Mouse (Mus musculus) left cerebral cortex, postnatal 36 days (tissue): ENCODE results near the gene Snrpc. TPM values are rescaled to one million over a fixed set of nuclear protein-coding genes. Genes with fewer than 3 reads are reported as not detected.
"Not testable (repeated sequence)": the region's sequence is repeated elsewhere in the genome, so short reads cannot be mapped to it uniquely, and the experiment has no call there.

ENCODE experiments used
- DNase-seq, 2 experiments: peaks; one replicate each; pipeline ENCODE4 v3.0.0; 2021 to 2022; ENCODE audit warnings: low spot score in 2 of 2, mixed read lengths in 1 of 2
- intact Hi-C: fragments of 180-260 bp; cut with DNase I; formaldehyde crosslinking; loops from one replicate; pipeline ENCODE4 v1.15.1; 2025
- total RNA-seq, 2 experiments: library from RNA; stranded (reverse); gene quantifications; 2 replicates each; pipeline ENCODE4 v1.2.3; 2021

Gene Snrpc
- total RNA-seq, result 10 to 100 TPM; 49.7 to 53.0 TPM

DNA sequence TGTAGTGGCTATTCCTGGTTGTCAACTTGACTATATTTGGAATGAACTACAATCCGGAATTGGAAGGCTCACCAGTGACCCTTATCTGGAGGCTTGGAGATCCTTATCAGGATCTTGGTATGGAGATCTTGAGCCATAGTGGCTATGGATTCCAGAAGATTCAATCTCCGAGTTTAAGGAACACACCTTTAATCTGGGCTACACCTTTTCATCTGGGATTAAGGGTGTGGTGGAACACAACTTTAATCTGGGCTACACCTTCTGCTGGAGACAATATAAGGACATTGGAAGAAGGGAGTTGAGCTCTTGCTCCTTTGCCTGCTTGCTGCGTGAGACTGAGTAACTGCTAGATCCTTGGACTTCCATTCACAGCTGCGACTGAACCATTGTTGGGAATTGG is at the start of gene Snrpc:
Gene Snrpc, plus strand, starts transcription at position 301 of the 400 bp plus-strand sequence.
- DNase-seq, intact Hi-C loops: not testable (repeated sequence)

DNA sequence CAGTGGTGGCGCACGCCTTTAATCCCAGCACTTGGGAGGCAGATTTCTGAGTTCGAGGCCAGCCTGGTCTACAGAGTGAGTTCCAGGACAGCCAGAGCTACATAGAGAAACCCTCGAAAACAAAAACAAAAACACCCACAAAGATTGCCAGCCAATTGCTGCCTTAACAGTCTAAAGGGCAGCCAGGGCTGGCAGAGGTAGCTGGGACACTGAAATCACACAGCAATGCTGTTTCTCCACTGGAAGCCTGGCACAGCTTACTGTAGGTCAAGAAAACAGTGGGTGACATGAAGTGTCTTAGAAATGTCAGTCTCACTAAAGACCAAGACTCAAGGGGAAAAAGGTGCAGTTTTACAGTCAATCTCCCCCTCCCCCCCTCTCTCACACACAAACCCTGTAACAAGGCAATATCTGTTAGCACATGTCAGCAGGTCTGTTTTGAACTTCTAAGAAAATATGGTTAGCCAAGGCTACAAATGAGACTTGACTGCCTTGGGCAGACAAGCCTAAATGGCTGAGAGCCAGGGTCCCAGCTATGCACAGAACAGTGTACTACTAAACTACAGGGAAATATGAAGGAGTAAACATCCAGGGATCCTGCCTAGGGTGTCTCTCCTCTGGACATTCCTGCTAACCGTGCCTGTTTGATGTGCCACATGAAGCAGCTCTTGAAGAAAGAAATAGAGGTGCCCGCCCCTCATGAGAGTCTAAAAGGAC is 49.3 kb upstream of the Snrpc start:
- intact Hi-C loops, result no loop called here
- DNase-seq, result no peak

GRCm38 (mm10) chr17:27790015-27790414 is 47.9 kb upstream of the Snrpc start:
- intact Hi-C loops, result no loop called here

GRCm38 (mm10) chr17:27790976-27791375 is 47.0 kb upstream of the Snrpc start:
- intact Hi-C loops, result no loop called here
- no peak for DNase-seq

More at GRCm38 (mm10) chr17:27790015-27790414, 47.9 kb upstream of the Snrpc start:
- no peak for DNase-seq

- DNase-seq, result no peak
- intact Hi-C loops, result no loop called here
These were observed 46.4 kb upstream of the Snrpc start for GRCm38 (mm10) chr17:27791556-27791955.

DNA sequence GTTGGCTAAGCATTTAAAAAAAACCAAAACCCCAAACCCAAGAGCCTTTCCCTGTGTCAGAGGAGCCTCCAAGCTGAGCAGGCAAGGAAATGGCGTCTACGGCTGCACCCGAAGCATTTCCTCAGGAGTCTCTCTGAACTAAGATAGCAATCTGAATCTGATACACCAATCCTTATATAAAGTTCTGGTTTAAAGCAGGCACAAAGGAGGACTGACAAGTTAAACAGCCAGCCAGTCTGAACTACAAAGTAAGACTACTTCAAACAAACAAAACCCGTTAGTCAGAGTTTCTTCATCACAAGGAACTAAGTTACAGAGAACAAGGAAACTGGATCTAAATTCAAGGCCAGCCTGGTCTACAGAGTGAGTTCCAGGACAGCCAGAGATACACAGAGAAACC is 45.4 kb upstream of the Snrpc start:
- intact Hi-C loops, result no loop called here
- DNase-seq, result no peak

- intact Hi-C loops, result no loop called here
These were observed 44.8 kb upstream of the Snrpc start for GRCm38 (mm10) chr17:27793144-27793543.

GRCm38 (mm10) chr17:27796780-27797179 is 41.2 kb upstream of the Snrpc start:
- intact Hi-C loops, result no loop called here
- peak; percentile 24 to 27 for DNase-seq

More at GRCm38 (mm10) chr17:27793144-27793543, 44.8 kb upstream of the Snrpc start:
- DNase-seq, result no peak

DNA sequence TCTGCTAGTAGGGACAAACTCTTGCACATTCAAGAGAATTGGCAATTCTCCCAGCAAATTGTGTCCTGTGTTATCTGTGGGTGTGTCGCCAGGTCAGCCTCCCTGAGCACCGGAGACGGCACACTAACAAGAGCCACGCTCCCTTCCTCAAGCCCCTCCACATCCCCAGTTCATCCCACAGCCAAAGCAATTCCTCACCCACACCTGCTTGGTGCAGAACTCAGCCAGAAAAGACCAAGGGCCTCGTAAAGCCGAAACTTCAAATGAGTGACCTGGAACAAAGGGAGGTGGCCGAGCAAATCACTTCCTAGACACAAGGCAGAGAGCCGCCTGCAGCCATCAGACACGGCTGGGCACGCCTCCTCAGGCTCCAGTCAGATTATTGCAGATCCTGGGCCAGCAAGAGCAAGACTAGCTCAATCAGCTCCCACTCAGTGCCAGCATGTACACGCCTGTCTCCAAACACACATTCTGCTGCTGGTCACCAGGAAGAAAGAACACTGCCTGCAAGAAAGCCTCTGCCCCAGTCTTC is 40.5 kb upstream of the Snrpc start:
- peak in 1 of 2 experiments; percentile 26 for DNase-seq
- intact Hi-C loops, result no loop called here

DNA sequence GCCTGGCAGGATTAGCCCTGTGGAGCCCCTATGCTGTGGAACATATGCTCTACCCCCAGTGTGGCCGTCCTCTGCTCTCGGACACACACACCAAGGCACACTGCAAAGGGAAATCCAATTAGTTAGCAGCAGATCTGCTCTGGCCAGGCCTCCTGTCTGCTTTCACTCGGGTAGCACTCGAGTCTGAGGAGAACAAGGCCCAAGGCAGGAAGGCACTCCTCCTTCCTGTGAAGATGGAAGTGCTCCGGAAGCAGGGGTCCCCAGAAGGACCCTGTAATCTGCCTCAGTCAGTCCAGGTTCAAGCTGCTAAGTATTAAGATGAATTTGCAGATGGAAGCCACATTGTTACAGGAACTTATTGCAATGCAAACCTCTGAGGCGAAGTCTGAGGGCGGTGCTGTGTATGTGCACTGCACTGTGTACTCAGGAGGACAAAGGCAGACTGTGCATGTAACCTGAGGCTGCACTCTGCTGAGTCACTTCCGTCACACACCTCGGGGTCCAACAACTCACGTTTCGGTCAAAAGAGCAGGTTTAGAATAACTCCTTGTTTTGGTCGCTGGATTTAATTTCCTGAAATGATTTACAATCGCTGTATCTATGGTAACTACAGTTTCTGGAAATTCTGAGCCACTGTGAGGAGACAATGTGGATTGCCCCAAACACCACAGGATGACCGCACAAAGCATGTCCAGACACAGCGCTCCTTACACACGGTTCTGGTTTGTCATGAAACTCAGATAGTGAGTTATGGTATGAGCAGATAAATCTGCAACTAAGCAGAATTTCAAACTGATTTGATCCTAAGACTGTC is 38.0 kb upstream of the Snrpc start:
- intact Hi-C loops, result no loop called here
- no peak for DNase-seq

GRCm38 (mm10) chr17:27800710-27801648 is 37.0 kb upstream of the Snrpc start:
- intact Hi-C loops, result no loop called here
- DNase-seq, result no peak

DNA sequence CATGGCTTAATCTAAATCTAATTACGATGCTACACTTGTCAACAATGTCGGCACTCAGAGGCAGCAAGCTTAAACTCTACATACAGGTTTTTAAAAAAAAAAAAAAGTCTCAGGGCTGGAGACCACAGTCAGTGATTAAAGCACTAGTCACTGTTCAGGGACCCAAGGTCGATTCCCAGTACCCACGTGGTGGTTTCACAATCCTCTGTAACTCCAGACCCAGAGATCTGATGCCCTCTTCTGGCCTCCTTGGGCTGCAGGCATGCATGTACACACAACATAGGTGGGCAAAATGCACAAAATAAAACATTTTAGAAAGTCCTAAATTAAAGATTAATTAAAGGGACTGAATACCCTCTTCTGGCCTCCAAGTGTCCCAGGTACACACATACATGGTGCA is 34.2 kb upstream of the Snrpc start:
- no peak for DNase-seq
- intact Hi-C loops, result no loop called here

GRCm38 (mm10) chr17:27804156-27804690 is 33.7 kb upstream of the Snrpc start:
- DNase-seq, result no peak
- intact Hi-C loops, result no loop called here

- intact Hi-C loops, result no loop called here
These were observed 32.9 kb upstream of the Snrpc start for GRCm38 (mm10) chr17:27804803-27805770.

GRCm38 (mm10) chr17:27807542-27808078 is 30.3 kb upstream of the Snrpc start:
- DNase-seq, result no peak
- intact Hi-C loops, result no loop called here

More at GRCm38 (mm10) chr17:27804803-27805770, 32.9 kb upstream of the Snrpc start:
- no peak for DNase-seq

GRCm38 (mm10) chr17:27810569-27811331 is 27.2 kb upstream of the Snrpc start:
- intact Hi-C loops, result no loop called here
- DNase-seq, result no peak

DNA sequence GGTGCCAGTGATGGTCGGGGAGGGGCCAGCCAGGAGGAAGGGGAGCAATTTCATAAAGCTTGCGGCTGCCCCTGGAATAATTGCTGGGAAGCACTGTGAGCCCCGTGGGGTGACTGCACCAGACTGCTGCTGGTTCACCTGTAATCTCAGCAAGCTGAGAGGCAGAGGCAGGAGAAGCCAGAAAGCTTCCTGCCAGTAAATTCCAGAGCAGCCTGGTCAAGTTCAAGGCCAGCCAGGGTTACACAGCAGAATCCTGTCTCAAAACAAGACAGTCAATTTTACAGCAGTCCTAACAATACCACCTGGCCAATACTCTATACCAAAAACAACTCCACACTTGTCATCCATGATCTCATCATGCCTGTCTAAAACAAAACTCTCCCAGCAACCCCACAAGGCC is 26.0 kb upstream of the Snrpc start:
- intact Hi-C loops, result no loop called here

More for the DNA sequence above, 26.0 kb upstream of the Snrpc start:
- DNase-seq, result no peak
